Mouse (Mus musculus) adipose tissue, adult 10 weeks (tissue): ENCODE measurements around the gene Olfr1445. TPM values are rescaled to one million over a fixed set of nuclear protein-coding genes. Genes with fewer than 3 reads are reported as not detected.

ENCODE experiments used
- polyA plus RNA-seq: library from polyadenylated mRNA; stranded (reverse); fragments of 350-450 nt; fragmentation: Illumina TruSeq; extraction: RNeasy Lipid Tissue Mini Kit (QIAGEN cat#74804); gene quantifications from one replicate; pipeline ENCODE4 v1.2.3, GENCODE M21; 2014; ENCODE audit warnings: low read depth, low replicate concordance

The Olfr1445 gene
- not detected for polyA plus RNA-seq

DNA sequence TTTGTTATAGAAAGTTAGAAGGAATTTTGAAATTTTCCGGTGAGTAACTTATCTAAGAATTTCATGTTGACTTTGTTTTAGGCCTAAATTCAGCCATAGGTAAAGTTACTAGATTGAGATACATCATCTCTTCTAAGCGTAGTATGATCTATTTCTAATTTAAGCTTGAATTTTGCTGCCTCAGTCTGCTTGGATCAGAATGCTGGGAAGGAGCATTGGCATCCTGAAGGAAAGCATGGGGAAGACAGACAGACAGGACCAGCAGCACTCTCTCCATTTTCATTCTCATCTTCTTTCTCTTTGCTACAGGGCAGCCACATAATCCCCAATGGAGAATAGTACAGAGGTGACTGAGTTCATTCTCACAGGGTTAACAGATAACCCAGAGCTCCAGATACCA, at the start of gene Olfr1445:
Olfr1445 (plus strand) TSS at position 301 of the 400 bp plus-strand sequence.

DNA sequence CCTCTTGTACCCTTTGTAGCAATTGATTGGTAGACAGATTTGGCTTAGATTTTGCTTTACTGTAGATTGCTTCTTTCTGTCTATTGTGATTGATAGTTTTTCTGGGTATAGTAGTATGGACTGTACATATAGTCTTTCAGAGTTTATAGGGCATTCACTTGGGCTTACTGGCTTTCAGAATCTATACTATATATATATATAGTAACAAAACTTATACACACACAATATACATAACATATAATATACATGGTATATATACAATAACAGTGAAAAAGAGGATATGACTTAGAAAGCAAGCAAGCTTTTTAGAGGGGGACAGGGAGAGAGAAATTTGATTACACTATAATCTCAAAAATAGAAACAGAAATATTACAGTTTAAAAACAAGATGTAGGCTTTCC, 37.3 kb upstream of the Olfr1445 start, which contains the start of gene Gm5244:
Gm5244 (plus strand) TSS at position 301 of the 400 bp plus-strand sequence.

GRCm38 (mm10) chr19:12856983-12857382, 26.7 kb upstream of the Olfr1445 start, which contains the start of gene Olfr1444:
Gene Olfr1444, plus strand, starts transcription at chr19:12857283.

DNA sequence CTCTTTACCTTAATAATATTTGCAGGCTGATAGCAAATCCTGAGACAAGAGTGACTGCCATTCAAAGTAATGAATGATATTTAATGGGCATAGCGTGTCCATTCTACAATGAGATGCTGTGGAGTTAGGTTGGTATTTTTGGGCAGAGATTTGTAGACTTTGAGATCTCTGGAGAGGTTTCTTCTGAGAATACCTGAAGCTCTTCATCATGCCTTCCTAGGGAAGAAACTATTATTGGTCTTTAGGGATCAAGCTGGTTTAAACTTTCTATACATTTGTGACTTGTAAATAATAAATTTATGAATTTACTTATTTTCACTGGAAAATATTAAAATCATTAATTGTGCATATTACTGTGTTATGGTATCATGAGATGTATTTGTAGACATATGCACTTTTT, 9.8 kb downstream of the Olfr1445 start, which contains the start of gene Olfr1446:
Olfr1446 (minus strand) TSS at position 101 of the 400 bp plus-strand sequence.

DNA sequence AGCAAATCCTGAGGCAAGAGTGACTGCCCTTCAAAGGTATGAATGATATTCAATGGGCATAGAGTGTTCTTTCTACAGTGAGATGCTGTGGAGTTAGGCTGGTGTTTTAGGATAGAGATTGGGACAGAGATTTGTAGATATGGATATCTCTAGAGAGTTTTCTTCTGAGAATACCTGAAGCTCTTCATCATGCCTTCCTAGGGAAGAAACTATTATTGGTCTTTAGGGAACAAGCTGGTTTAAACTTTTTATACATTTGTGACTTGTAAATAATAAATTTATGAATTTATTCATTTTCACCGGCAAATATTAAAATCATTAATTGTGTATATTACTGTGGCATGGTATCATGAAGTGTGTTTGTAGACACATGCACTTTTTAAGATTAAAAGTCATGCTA, 20.0 kb downstream of the Olfr1445 start, which contains the start of gene Olfr1447:
Olfr1447 (minus strand) TSS at position 101 of the 400 bp plus-strand sequence.

GRCm38 (mm10) chr19:12924319-12924718, 40.7 kb downstream of the Olfr1445 start, which contains the start of gene Olfr1448:
Gene Olfr1448, minus strand, starts transcription at chr19:12924419.

GRCm38 (mm10) chr19:12930540-12930939, 46.9 kb downstream of the Olfr1445 start, which contains the start of gene Olfr1449:
Gene Olfr1449, plus strand, starts transcription at chr19:12930840.

Other genes starting within 250 kb of the Olfr1445 start
- gene Olfr1442, start 213.4 kb upstream of the Olfr1445 start, polyA plus RNA-seq = not detected
- gene Olfr1443, start 205.7 kb upstream of the Olfr1445 start, polyA plus RNA-seq = not detected
- gene Keg1, start 188.1 kb upstream of the Olfr1445 start, polyA plus RNA-seq = 1.5 TPM
- gene Cntf, start 118.2 kb upstream of the Olfr1445 start, polyA plus RNA-seq = 1.4 TPM
- 54.3 TPM for gene Zfp91, start 87.7 kb upstream of the Olfr1445 start, polyA plus RNA-seq
- 7.7 TPM for gene Lpxn, start 87.7 kb upstream of the Olfr1445 start, polyA plus RNA-seq
- gene Gm5244, start 37.2 kb upstream of the Olfr1445 start, polyA plus RNA-seq = not detected
- not detected for gene Olfr1444, start 26.6 kb upstream of the Olfr1445 start, polyA plus RNA-seq
- gene Olfr1446, start 9.7 kb downstream of the Olfr1445 start, polyA plus RNA-seq = not detected
- gene Olfr1447, start 19.9 kb downstream of the Olfr1445 start, polyA plus RNA-seq = not detected
- not detected for gene Olfr1448, start 40.6 kb downstream of the Olfr1445 start, polyA plus RNA-seq
- not detected for gene Olfr1449, start 47.0 kb downstream of the Olfr1445 start, polyA plus RNA-seq
- not detected for gene Olfr1450, start 66.4 kb downstream of the Olfr1445 start, polyA plus RNA-seq
- not detected for gene Olfr1451, start 111.2 kb downstream of the Olfr1445 start, polyA plus RNA-seq
- not detected for gene Olfr1453, start 144.5 kb downstream of the Olfr1445 start, polyA plus RNA-seq
- not detected for gene Olfr1454, start 176.8 kb downstream of the Olfr1445 start, polyA plus RNA-seq
- not detected for gene Olfr1457, start 214.0 kb downstream of the Olfr1445 start, polyA plus RNA-seq
- not detected for gene Olfr1458, start 222.9 kb downstream of the Olfr1445 start, polyA plus RNA-seq